Mouse (Mus musculus) lung, embryonic 15.5 days (tissue): ENCODE measurements around the gene Srgap3. TPM values are rescaled to one million over a fixed set of nuclear protein-coding genes. Genes with fewer than 3 reads are reported as not detected.

Source experiments
- ATAC-seq: fragments of 200-750 bp; cut with Nextera tagmentation; 2 replicates; pipeline ENCODE4 v1.8.0; 2017; ENCODE audit warnings: moderate number of reproducible peaks, borderline replicate concordance; ENCODE audit not compliant: low FRiP score, low TSS enrichment; ENCODE audit errors: extremely low read depth
- H3K27ac ChIP-seq: fragments of 300-500 bp; sonication (generic); 2 replicates; pipeline ENCODE4 v1.5.1; 2015; ENCODE audit warnings: moderate library complexity, mild to moderate bottlenecking, inconsistent platforms
- H3K27me3 ChIP-seq: fragments of 300-500 bp; sonication (generic); 2 replicates; pipeline ENCODE4 v1.6.1; 2015; ENCODE audit warnings: inconsistent platforms
- H3K36me3 ChIP-seq: fragments of 300-500 bp; sonication (generic); 2 replicates; pipeline ENCODE4 v1.6.1; 2015; ENCODE audit warnings: inconsistent platforms
- H3K4me1 ChIP-seq: fragments of 300-500 bp; sonication (generic); 2 replicates; pipeline ENCODE4 v1.6.1; 2015; ENCODE audit warnings: inconsistent platforms
- H3K4me2 ChIP-seq: fragments of 300-500 bp; sonication (generic); 2 replicates; pipeline ENCODE4 v1.6.1; 2015; ENCODE audit warnings: inconsistent platforms, mild to moderate bottlenecking, moderate library complexity
- H3K4me3 ChIP-seq: fragments of 300-500 bp; sonication (generic); 2 replicates; pipeline ENCODE4 v1.5.1; 2015; ENCODE audit warnings: mild to moderate bottlenecking, inconsistent platforms
- H3K9ac ChIP-seq: fragments of 300-500 bp; sonication (generic); 2 replicates; pipeline ENCODE4 v1.6.1; 2015; ENCODE audit warnings: inconsistent platforms
- H3K9me3 ChIP-seq: fragments of 300-500 bp; sonication (generic); 2 replicates; pipeline ENCODE4 v1.6.1; 2016; ENCODE audit warnings: inconsistent platforms
- WGBS: fragments of 180-500 bp; shearing (Covaris S2); methylation state at CpG from one replicate; pipeline ENCODE4 v1.1.7; 2015; 5-methylcytosine and 5-hydroxymethylcytosine counted together
- polyA plus RNA-seq: library from polyadenylated mRNA; unstranded; fragments of >200 nt; fragmentation: Nextera tagmentation; extraction: Ambion mirVana; gene quantifications from 2 replicates; pipeline ENCODE4 v1.2.1, GENCODE M21; 2015

Srgap3 gene
- polyA plus RNA-seq, 1 experiment from 2014 or later, result 2.5 TPM

DNA sequence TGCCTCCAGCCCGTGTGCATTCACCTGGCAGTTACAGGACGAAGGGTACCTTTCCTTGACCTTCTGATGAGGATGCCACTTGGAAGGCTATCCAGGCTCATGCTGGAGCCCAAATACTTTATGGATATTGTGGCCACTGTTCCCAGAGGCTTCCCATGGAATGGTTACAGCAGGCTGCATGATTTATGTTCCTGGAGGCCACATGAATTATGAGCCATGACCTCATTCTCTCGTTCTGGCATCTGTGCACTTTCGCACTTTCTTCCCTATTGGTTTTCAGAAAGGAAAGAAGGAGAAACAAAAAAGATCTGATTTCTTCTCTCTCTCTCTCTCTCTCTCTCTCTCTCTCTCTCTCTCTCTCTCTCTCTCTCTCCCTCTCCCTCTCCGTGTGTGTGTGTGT, 104.6 kb downstream of the Srgap3 start:
- no peaks in the 10 kb centered on the region for H3K36me3 ChIP-seq
- WGBS, result 61% methylated on average over 4 of the region's 5 CpGs
- no peak for ATAC-seq
- H3K4me2 ChIP-seq, result no peak overlapping the region
- H3K27me3 ChIP-seq, result no peaks in the 10 kb centered on the region
- no peak overlapping the region for H3K9ac ChIP-seq
- no peak overlapping the region for H3K4me3 ChIP-seq
- no peaks in the 10 kb centered on the region for H3K9me3 ChIP-seq
- no peaks in the 10 kb centered on the region for H3K4me1 ChIP-seq
- H3K27ac ChIP-seq, result no peak overlapping the region

DNA sequence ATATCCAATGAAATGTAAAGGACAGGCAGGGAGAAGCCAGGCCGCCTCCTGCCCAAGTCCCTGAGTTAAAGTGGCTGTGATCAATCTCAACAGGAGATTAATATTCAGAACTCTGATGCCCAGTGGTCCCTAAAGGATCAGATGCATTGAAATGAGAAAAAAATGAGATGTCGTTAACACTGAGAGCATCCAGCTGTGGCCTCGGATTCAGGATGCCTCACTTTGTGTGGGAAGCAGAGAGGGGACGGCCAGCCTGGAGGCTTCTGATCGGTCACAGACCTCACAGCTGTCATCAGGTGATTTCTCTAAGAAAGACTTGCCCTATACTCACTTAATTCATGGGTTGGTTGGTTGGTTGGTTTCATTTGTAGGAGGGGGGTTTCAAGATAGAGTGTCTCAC, 106.7 kb downstream of the Srgap3 start:
- H3K27me3 ChIP-seq, result no peaks in the 10 kb centered on the region
- H3K27ac ChIP-seq, result no peak overlapping the region
- no peak overlapping the region for H3K4me2 ChIP-seq
- H3K4me3 ChIP-seq, result no peak overlapping the region
- H3K4me1 ChIP-seq, result no peaks in the 10 kb centered on the region
- no peak for ATAC-seq
- H3K36me3 ChIP-seq, result no peaks in the 10 kb centered on the region
- no peak overlapping the region for H3K9ac ChIP-seq
- WGBS, result 57% methylated on average over 5 of the region's 5 CpGs
- no peaks in the 10 kb centered on the region for H3K9me3 ChIP-seq

DNA sequence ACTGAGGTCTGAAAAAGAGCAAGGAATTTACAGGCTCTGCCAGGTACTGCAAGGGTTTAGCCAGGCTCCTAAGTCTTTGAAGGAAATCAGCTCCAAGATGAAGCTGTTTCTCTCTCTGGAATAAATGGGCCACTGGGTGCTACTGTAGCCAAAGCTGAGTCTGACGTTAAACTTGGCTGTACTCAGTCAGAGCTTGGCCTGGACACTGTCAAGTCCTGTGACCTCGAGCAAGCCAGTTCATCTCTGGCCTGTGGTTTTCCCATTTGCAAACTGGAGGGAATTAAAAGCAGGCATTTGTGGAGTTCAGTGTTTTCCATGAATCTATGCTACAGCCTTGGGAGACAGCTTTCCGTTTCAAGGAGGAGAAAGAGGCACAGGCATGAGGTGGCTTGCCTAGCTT, 107.7 kb downstream of the Srgap3 start:
- no peak for ATAC-seq
- WGBS, result 66% methylated on average over 3 of the region's 3 CpGs

DNA sequence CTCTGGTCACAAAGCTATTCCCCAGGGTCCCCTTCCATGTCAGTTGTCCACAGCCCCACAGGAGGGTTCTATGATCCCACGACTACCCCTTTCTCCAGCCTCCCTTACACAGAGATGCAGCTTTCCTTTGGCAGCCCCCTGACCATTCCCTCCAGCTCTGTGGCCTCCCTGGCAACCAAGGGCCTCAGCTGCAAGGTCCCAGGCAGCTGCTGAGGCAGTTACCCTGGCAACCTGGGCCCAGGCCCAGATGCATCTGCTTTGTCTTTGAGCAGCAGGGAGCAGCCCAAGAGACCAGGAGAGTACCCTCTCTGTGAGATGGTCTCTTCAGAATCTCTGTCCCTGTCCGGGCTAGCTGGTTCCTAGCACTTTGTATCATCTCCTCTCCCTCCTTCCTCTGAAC, 108.2 kb downstream of the Srgap3 start:
- WGBS, result 73% methylated on average over 2 of the region's 2 CpGs

More for the DNA sequence above, 107.7 kb downstream of the Srgap3 start:
- Histone ChIP-seq H3K27ac (no peak overlapping the region), H3K27me3 (no peaks in the 10 kb centered on the region), H3K36me3 (no peaks in the 10 kb centered on the region), H3K9me3 (no peaks in the 10 kb centered on the region), H3K4me3 (no peak overlapping the region), H3K4me2 (no peak overlapping the region), H3K4me1 (no peaks in the 10 kb centered on the region), H3K9ac (no peak overlapping the region)

DNA sequence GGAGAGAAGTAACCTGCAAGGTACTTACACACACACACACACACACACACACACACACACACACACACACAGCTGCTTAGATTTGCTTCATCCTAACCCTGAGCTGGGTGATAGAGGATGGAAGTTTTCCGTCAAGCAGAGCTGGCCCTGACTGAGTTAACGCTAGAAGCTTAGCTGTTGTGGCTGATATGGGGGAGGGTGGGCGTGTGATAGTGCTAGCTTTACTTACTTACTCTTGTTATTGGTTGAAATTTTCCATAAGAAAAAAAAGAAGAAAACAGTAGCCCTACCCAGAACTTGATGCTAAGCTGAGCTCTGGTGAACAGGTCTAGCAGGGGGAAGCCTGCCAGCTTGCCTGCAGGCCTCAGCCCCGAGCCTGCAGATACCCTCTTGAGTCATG, 110.4 kb downstream of the Srgap3 start:
- Histone ChIP-seq H3K27ac (no peak overlapping the region), H3K4me1 (no peaks in the 10 kb centered on the region), H3K4me2 (no peak overlapping the region), H3K36me3 (no peaks in the 10 kb centered on the region), H3K27me3 (no peaks in the 10 kb centered on the region), H3K4me3 (no peak overlapping the region), H3K9ac (no peak overlapping the region), H3K9me3 (no peaks in the 10 kb centered on the region)
- ATAC-seq, result no peak
- WGBS, result 59% methylated on average over 4 of the region's 4 CpGs

More for the DNA sequence above, 108.2 kb downstream of the Srgap3 start:
- Histone ChIP-seq H3K4me3 (no peak overlapping the region), H3K9me3 (no peaks in the 10 kb centered on the region), H3K9ac (no peak overlapping the region), H3K4me1 (no peaks in the 10 kb centered on the region), H3K27me3 (no peaks in the 10 kb centered on the region), H3K4me2 (no peak overlapping the region), H3K27ac (no peak overlapping the region), H3K36me3 (no peaks in the 10 kb centered on the region)
- no peak for ATAC-seq

DNA sequence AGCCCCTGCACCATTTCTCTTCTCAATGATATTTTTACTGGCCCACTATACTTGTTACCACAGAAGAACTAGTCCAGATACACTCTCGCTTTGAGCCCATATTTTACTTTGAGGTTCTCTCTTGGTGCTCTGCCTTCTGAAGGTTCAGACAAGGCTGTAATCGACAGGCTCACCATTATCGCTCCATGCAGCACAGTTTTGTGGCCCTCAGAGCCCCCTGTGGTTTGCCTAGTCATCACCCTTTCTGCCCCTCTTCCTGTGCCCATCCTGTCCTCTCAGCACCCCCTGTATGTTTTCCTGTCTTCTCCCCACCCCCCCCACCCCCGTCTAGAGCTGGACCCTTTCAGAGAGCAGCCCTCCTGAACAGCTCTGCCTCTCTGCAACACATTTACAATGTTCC, 111.7 kb downstream of the Srgap3 start:
- no peaks in the 10 kb centered on the region for H3K27me3 ChIP-seq
- no peak for ATAC-seq
- H3K9ac ChIP-seq, result no peak overlapping the region
- H3K4me3 ChIP-seq, result no peak overlapping the region
- no peak overlapping the region for H3K4me2 ChIP-seq
- H3K9me3 ChIP-seq, result no peaks in the 10 kb centered on the region
- H3K36me3 ChIP-seq, result no peaks in the 10 kb centered on the region
- no peak overlapping the region for H3K27ac ChIP-seq
- WGBS, result 56% methylated on average over 4 of the region's 4 CpGs
- no peaks in the 10 kb centered on the region for H3K4me1 ChIP-seq

DNA sequence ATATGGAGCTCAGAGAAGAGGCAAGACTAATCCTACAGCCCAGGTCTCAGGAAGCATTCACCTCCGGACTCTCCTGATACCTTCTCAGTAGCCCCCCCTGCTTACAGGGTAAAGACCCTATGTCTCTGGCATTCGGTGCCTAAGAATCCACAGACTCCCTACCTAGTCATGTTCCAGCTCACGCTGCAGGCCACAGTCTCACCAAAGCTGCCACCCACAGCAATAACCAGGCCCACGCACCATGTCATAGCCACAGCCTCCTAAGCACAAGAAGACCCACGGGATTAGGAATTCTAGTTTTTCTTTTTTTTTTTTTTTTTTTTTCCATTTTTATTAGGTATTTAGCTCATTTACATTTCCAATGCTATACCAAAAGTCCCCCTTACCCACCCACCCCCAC, 112.6 kb downstream of the Srgap3 start:
- 87% methylated on average over 5 of the region's 5 CpGs for WGBS
- Histone ChIP-seq H3K27me3 (no peaks in the 10 kb centered on the region), H3K36me3 (no peaks in the 10 kb centered on the region), H3K27ac (no peak overlapping the region), H3K9ac (no peak overlapping the region), H3K9me3 (no peaks in the 10 kb centered on the region), H3K4me3 (no peak overlapping the region), H3K4me1 (no peaks in the 10 kb centered on the region), H3K4me2 (no peak overlapping the region)
- ATAC-seq, result no peak

DNA sequence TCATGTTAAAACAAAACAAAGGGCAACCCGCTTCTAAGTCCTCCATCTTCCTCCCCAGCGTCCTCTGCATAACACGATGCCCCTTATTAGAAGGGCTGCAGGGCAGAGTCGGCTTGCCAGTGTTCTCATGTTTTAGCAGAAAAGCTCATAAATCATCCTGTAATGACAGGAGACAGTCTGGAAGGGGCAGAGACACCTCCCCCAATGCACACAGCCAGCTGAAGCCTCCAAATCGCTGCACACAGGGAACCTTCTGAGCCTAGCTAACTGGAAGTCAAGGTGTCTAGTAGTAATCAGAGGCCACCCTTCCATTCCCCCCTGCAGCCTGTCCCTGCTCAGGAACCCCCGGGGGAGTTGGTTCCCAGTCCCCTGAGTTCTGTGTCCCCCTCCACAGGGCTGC, 113.3 kb downstream of the Srgap3 start:
- Histone ChIP-seq H3K9ac (no peak overlapping the region), H3K27ac (no peak overlapping the region), H3K9me3 (no peaks in the 10 kb centered on the region), H3K36me3 (no peaks in the 10 kb centered on the region), H3K27me3 (no peaks in the 10 kb centered on the region), H3K4me2 (no peak overlapping the region), H3K4me1 (no peaks in the 10 kb centered on the region), H3K4me3 (no peak overlapping the region)
- 31% methylated on average over 6 of the region's 6 CpGs for WGBS
- no peak for ATAC-seq

DNA sequence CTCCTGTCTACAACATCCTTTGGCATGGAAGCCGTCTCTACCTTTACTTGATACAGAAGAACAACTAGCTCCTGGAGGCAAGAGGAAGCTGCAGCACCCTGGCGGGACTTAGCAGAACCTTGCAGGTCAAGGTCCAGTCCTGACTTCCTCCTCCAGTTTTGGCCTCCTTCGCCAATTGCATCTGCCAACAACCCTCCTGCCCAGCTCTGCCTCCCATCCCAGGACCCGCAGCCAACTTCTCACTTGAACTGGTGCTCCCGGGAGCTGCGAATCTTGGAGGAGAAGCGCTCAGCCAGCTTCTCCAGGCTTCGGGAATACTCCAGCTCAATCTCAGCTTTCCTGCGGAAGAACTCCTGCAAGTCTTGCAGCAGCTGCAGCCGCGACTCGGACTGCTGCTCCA, 117.9 kb downstream of the Srgap3 start:
- H3K4me2 ChIP-seq, result no peak overlapping the region
- WGBS, result 68% methylated on average over 12 of the region's 12 CpGs
- no peaks in the 10 kb centered on the region for H3K36me3 ChIP-seq
- no peak overlapping the region for H3K4me3 ChIP-seq
- H3K9me3 ChIP-seq, result no peaks in the 10 kb centered on the region
- H3K4me1 ChIP-seq, result no peaks in the 10 kb centered on the region
- no peak overlapping the region for H3K27ac ChIP-seq
- H3K27me3 ChIP-seq, result no peaks in the 10 kb centered on the region
- H3K9ac ChIP-seq, result no peak overlapping the region
- ATAC-seq, result no peak

DNA sequence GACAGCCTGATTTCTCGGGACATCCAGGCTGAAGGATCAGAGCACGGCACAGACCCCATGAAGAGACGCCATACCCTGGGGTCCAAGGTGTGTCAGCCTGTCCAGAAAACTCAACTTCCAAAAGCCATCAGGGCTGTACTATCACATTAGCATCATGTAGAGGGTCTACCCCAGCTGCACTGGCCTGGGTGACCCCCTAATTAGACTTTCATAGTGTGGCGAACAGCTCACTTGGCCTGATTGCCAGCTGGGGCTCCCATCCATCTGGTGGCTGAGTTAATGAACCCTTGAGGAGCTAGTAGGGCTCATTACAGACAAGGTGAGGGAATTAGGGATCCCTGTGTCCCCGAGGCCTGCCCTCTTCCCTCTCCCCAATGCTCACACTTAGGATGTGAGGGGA, 118.6 kb downstream of the Srgap3 start:
- no peak overlapping the region for H3K9ac ChIP-seq
- H3K9me3 ChIP-seq, result no peaks in the 10 kb centered on the region
- H3K4me1 ChIP-seq, result no peaks in the 10 kb centered on the region
- no peak overlapping the region for H3K27ac ChIP-seq
- H3K4me3 ChIP-seq, result no peak overlapping the region
- H3K27me3 ChIP-seq, result no peaks in the 10 kb centered on the region
- H3K4me2 ChIP-seq, result no peak overlapping the region
- WGBS, result 80% methylated on average over 5 of the region's 5 CpGs
- ATAC-seq, result no peak
- H3K36me3 ChIP-seq, result no peaks in the 10 kb centered on the region

DNA sequence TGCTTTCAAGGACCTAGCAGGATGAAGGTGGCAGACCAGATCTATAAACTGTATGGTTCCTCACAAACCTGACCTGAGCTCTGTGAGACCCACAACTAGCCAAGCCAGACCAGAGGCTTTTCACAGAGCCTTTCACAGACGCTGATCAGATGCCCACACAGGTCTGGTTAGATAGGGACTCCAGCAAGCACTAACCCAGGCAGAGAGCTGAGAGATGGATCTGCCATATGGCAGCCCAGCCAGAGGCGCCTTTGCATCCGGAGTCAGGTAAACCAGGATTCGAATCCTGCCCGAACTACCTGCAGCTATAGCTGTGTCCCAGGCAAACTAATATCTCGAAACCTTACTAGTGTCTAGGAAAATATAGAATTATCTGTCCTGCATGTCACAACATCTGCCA, 121.4 kb downstream of the Srgap3 start:
- no peak for ATAC-seq
- H3K9me3 ChIP-seq, result no peaks in the 10 kb centered on the region
- H3K27ac ChIP-seq, result no peak overlapping the region
- H3K36me3 ChIP-seq, result no peaks in the 10 kb centered on the region
- H3K4me1 ChIP-seq, result no peaks in the 10 kb centered on the region
- no peak overlapping the region for H3K9ac ChIP-seq
- WGBS, result 90% methylated on average over 6 of the region's 6 CpGs
- H3K4me2 ChIP-seq, result no peak overlapping the region
- no peak overlapping the region for H3K4me3 ChIP-seq
- no peaks in the 10 kb centered on the region for H3K27me3 ChIP-seq

DNA sequence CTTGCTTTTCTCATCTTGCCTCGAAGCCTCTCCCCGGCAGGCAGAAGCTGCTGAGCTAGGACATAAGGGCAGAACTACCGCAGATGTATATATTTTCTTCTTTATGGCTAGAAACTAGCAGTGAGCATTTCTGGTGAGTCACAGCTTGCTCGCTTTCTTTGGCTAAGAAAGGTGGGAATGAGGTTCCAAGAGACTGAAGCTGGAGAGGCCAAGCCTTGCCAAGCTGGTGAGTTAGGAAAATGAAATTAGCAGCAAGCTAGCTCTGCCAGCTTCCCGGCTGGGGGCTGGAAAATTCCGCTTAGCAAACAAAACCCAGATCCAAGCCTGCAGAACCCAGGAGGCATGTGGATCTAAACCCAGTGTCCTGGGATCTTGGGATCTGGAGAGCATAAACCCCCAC, 124.0 kb downstream of the Srgap3 start:
- no peak for ATAC-seq

DNA sequence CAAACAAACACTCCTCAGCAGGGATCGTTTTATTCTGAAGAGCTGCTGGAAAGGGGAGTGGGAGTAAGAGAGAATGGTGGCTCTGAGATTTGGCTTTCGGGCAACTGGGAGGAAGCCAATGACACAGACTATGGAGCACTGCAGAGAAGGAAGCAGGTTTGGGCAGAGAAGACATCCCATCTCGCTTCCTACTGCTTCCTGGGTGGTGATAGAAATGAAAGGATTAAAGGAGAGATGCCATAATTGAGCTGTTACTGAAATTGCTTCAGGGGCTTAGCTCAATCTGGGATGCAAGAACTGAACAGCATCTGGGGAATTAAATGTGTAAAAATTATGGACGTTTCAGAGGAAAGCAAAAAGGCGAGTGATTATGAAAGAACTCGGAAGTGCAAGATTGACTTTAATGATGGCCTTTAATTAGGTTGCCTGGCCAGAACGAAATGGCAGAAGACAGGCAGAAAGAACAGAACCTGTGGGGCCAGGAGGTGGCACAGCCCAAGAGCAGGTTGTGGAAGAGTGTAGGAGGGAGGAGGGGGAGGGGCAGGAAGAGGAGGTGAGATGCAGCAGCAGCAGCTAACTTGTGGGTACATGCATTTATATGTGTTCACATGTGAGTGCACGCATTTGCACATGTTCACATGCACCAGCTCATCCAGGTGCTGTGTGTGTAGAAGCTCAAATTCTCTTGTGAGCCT, 126.6 kb downstream of the Srgap3 start:
- H3K9me3 ChIP-seq, result no peaks in the 10 kb centered on the region
- no peak overlapping the region for H3K4me3 ChIP-seq
- no peak overlapping the region for H3K4me2 ChIP-seq
- no peaks in the 10 kb centered on the region for H3K27me3 ChIP-seq
- no peaks in the 10 kb centered on the region for H3K4me1 ChIP-seq
- WGBS, result 76% methylated on average over 8 of the region's 8 CpGs
- H3K9ac ChIP-seq, result no peak overlapping the region
- no peak for ATAC-seq
- no peak overlapping the region for H3K27ac ChIP-seq
- H3K36me3 ChIP-seq, result no peaks in the 10 kb centered on the region

More for the DNA sequence above, 124.0 kb downstream of the Srgap3 start:
- Histone ChIP-seq H3K4me3 (no peak overlapping the region), H3K36me3 (no peaks in the 10 kb centered on the region), H3K27ac (no peak overlapping the region), H3K9me3 (no peaks in the 10 kb centered on the region), H3K4me2 (no peak overlapping the region), H3K27me3 (no peaks in the 10 kb centered on the region), H3K4me1 (no peaks in the 10 kb centered on the region), H3K9ac (no peak overlapping the region)
- 83% methylated on average over 6 of the region's 6 CpGs for WGBS
